Mouse (Mus musculus) bone marrow macrophage, adult 2 months (primary cell): ENCODE data around the gene Kcnmb2.

ENCODE experiments used
- CTCF ChIP-seq: IDR thresholded peaks from 2 replicates; pipeline ENCODE4 v1.5.1; 2012; ENCODE audit warnings: low read depth, mild to moderate bottlenecking, low read length, moderate library complexity
- POLR2A ChIP-seq: IDR thresholded peaks from 2 replicates; pipeline ENCODE4 v1.6.1; 2012; ENCODE audit warnings: mild to moderate bottlenecking, low read depth, low read length, borderline replicate concordance

DNA sequence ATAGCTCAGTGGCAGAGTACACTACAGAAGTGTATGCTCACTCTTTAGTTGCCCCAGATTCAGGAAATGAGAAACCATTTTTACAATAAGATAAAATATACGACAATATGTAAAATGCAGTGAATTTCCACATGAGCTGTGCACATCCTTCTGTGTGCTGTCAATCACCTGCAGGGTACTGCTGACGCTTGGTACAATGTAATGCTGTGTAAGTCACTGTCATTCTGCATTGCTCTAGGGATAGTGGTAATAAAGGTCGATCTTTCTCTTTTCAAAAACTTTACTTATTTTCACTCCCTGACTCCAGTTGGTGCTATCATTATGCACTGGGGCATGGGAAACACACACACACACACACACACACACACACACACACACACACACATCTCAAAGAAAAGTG, 146.5 kb downstream of the Kcnmb2 start:
- TF ChIP-seq POLR2A (no peak), CTCF (no peak)
